Mouse (Mus musculus) heart, postnatal 0 days (tissue): ENCODE results near the gene Nmrk2.

ENCODE experiments used
- CTCF ChIP-seq: IDR thresholded peaks from 2 replicates; pipeline ENCODE4 v1.5.1; 2016; ENCODE audit warnings: antibody characterized with exemption, control low read depth, low read depth
- EP300 ChIP-seq: IDR thresholded peaks from 2 replicates; pipeline ENCODE4 v1.6.1; 2016; ENCODE audit warnings: antibody characterized with exemption, low read depth

- no peak for TF ChIP-seq CTCF
- no peak for TF ChIP-seq EP300
These were observed 46.0 kb upstream of the Nmrk2 start for GRCm38 (mm10) chr10:81247804-81248203.
